Mouse (Mus musculus) embryonic facial prominence, embryonic 11.5 days (tissue): ENCODE measurements at regions not wholly inside any gene's neighbourhood (a gene's known extent, or its start where the extent isn't known, plus 50 kb on each side); places are given as distances from the start of the nearest gene placed in this dataset.

ENCODE experiments used
- ATAC-seq: fragments of 200-750 bp; cut with Nextera tagmentation; replicated peaks from 2 replicates; pipeline ENCODE4 v1.8.0; 2017; ENCODE audit warnings: low read depth; ENCODE audit not compliant: insufficient number of reproducible peaks, low FRiP score, low TSS enrichment
- DNase-seq: peaks from one replicate; pipeline ENCODE4 v3.0.0-alpha.2; 2015; ENCODE audit warnings: low spot score
- H3K27ac ChIP-seq: fragments of 300-500 bp; sonication (generic); replicated peaks from 2 replicates; pipeline ENCODE4 v1.5.1; 2014; ENCODE audit warnings: mild to moderate bottlenecking, low read depth, low read length, control low read depth
- H3K27me3 ChIP-seq: fragments of 300-500 bp; sonication (generic); 2 replicates; pipeline ENCODE4 v1.6.1; 2014; ENCODE audit warnings: mild to moderate bottlenecking, low read length, moderate library complexity, mixed read lengths; ENCODE audit not compliant: control insufficient read depth, insufficient read depth
- H3K36me3 ChIP-seq: fragments of 300-500 bp; sonication (generic); replicated peaks from 2 replicates; pipeline ENCODE4 v1.6.1; 2014; ENCODE audit warnings: low read depth, mild to moderate bottlenecking, low read length, moderate library complexity, mixed read lengths; ENCODE audit not compliant: control insufficient read depth, insufficient read depth
- H3K4me1 ChIP-seq: fragments of 300-500 bp; sonication (generic); 2 replicates; pipeline ENCODE4 v1.6.1; 2014; ENCODE audit warnings: low read length, mixed read lengths; ENCODE audit not compliant: control insufficient read depth, insufficient read depth
- H3K4me2 ChIP-seq: fragments of 300-500 bp; sonication (generic); 2 replicates; pipeline ENCODE4 v1.6.1; 2014; ENCODE audit warnings: low read depth, mild to moderate bottlenecking, control low read depth, low read length, moderate library complexity
- H3K4me3 ChIP-seq: fragments of 300-500 bp; sonication (generic); 2 replicates; pipeline ENCODE4 v1.5.1; 2014; ENCODE audit warnings: low read depth, low read length, control low read depth
- H3K9ac ChIP-seq: fragments of 300-500 bp; sonication (generic); replicated peaks from 2 replicates; pipeline ENCODE4 v1.6.1; 2014; ENCODE audit warnings: mild to moderate bottlenecking, control low read depth, low read length
- H3K9me3 ChIP-seq: fragments of 300-500 bp; sonication (generic); replicated peaks from 2 replicates; pipeline ENCODE4 v1.6.1; 2016; ENCODE audit warnings: mild to moderate bottlenecking, low read length, inconsistent platforms, mixed read lengths; ENCODE audit not compliant: control insufficient read depth
- WGBS: fragments of 180-500 bp; shearing (Covaris S2); extraction: QIAGEN DNeasy Blood & Tissue Kit; methylation state at CpG from one replicate; pipeline ENCODE4 v1.1.7; 2014; 5-methylcytosine and 5-hydroxymethylcytosine counted together

GRCm38 (mm10) chr9:49998101-49998500 lies 199.4 kb upstream of the Ncam1 start:
- H3K4me3 ChIP-seq = no peak overlapping the region
- no peaks in the 10 kb centered on the region for H3K27me3 ChIP-seq
- ATAC-seq (no peak), DNase-seq (no peak)
- no peak overlapping the region for H3K4me2 ChIP-seq
- WGBS = 70% methylated on average over 3 of the region's 3 CpGs
- H3K4me1 ChIP-seq = no peaks in the 10 kb centered on the region
- H3K36me3 ChIP-seq = no peaks in the 10 kb centered on the region
- no peak overlapping the region for H3K9ac ChIP-seq
- H3K9me3 ChIP-seq = no peaks in the 10 kb centered on the region; the same call in 1 of the 2 replicates
- H3K27ac ChIP-seq = no peak overlapping the region

- Histone ChIP-seq H3K9ac (no peak overlapping the region), H3K27ac (no peak overlapping the region), H3K36me3 (no peaks in the 10 kb centered on the region), H3K4me3 (no peak overlapping the region), H3K27me3 (no peaks in the 10 kb centered on the region), H3K4me1 (no peaks in the 10 kb centered on the region), H3K9me3 (no peaks in the 10 kb centered on the region), H3K4me2 (no peak overlapping the region)
- DNase-seq (no peak), ATAC-seq (no peak)
- 68% methylated on average over 14 of the region's 14 CpGs for WGBS
These were observed 190.9 kb upstream of the Ncam1 start for GRCm38 (mm10) chr9:49989464-49990271.

- Histone ChIP-seq H3K4me3 (no peak overlapping the region), H3K9me3 (no peaks in the 10 kb centered on the region), H3K27me3 (no peaks in the 10 kb centered on the region), H3K9ac (no peak overlapping the region), H3K4me2 (no peak overlapping the region), H3K27ac (no peak overlapping the region), H3K4me1 (no peaks in the 10 kb centered on the region), H3K36me3 (no peaks in the 10 kb centered on the region)
- DNase-seq (no peak), ATAC-seq (no peak)
- 60% methylated on average over 5 of the region's 5 CpGs for WGBS
These were observed 189.3 kb upstream of the Ncam1 start for GRCm38 (mm10) chr9:49988064-49988463.

GRCm38 (mm10) chr9:49987481-49987880 lies 188.8 kb upstream of the Ncam1 start:
- DNase-seq (no peak), ATAC-seq (no peak)
- no peak overlapping the region for H3K4me3 ChIP-seq
- no peak overlapping the region for H3K27ac ChIP-seq
- no peaks in the 10 kb centered on the region for H3K36me3 ChIP-seq
- H3K4me2 ChIP-seq = no peak overlapping the region
- H3K9ac ChIP-seq = no peak overlapping the region
- no peaks in the 10 kb centered on the region for H3K9me3 ChIP-seq
- no peaks in the 10 kb centered on the region for H3K27me3 ChIP-seq
- no peaks in the 10 kb centered on the region for H3K4me1 ChIP-seq

GRCm38 (mm10) chr9:49980344-49981207 lies 181.9 kb upstream of the Ncam1 start:
- DNase-seq (peak; percentile 19), ATAC-seq (no peak)
- no peak overlapping the region for H3K4me3 ChIP-seq
- no peak overlapping the region for H3K4me2 ChIP-seq
- no peak overlapping the region for H3K27ac ChIP-seq
- H3K9me3 ChIP-seq = no peaks in the 10 kb centered on the region
- WGBS = 57% methylated on average over 7 of the region's 7 CpGs
- no peaks in the 10 kb centered on the region for H3K4me1 ChIP-seq
- H3K27me3 ChIP-seq = no peaks in the 10 kb centered on the region
- no peaks in the 10 kb centered on the region for H3K36me3 ChIP-seq
- H3K9ac ChIP-seq = no peak overlapping the region

- H3K4me1 ChIP-seq = no peaks in the 10 kb centered on the region
- no peak overlapping the region for H3K4me3 ChIP-seq
- H3K9me3 ChIP-seq = no peaks in the 10 kb centered on the region
- no peak overlapping the region for H3K9ac ChIP-seq
- no peaks in the 10 kb centered on the region for H3K27me3 ChIP-seq
- 66% methylated on average over 11 of the region's 11 CpGs for WGBS
- DNase-seq (no peak), ATAC-seq (no peak)
- no peaks in the 10 kb centered on the region for H3K36me3 ChIP-seq
- no peak overlapping the region for H3K27ac ChIP-seq
- H3K4me2 ChIP-seq = no peak overlapping the region
These were observed 177.4 kb upstream of the Ncam1 start for GRCm38 (mm10) chr9:49975938-49976671.

GRCm38 (mm10) chr9:49973974-49974495 lies 175.3 kb upstream of the Ncam1 start:
- no peaks in the 10 kb centered on the region for H3K9me3 ChIP-seq
- H3K4me2 ChIP-seq = no peak overlapping the region
- H3K9ac ChIP-seq = no peak overlapping the region
- ATAC-seq (no peak), DNase-seq (no peak)
- H3K27me3 ChIP-seq = no peaks in the 10 kb centered on the region
- H3K27ac ChIP-seq = no peak overlapping the region
- no peaks in the 10 kb centered on the region for H3K36me3 ChIP-seq
- H3K4me1 ChIP-seq = no peaks in the 10 kb centered on the region
- H3K4me3 ChIP-seq = no peak overlapping the region
- 81% methylated on average over 5 of the region's 5 CpGs for WGBS
